Mouse (Mus musculus) cerebellum, postnatal 25 days (tissue): Measurements from ENCODE around the gene Gpx3.

Experiments used
- DNase-seq, 2 experiments: peaks; one replicate each; pipeline ENCODE4 v3.0.0; 2021; ENCODE audit warnings: mixed read lengths in 2 of 2

Gene Gpx3

GRCm38 (mm10) chr11:54912503-54913316, 10.5 kb downstream of the Gpx3 start:
- no peak for DNase-seq

GRCm38 (mm10) chr11:54913841-54914240, 11.6 kb downstream of the Gpx3 start:
- peak; percentile 28 to 33 for DNase-seq

GRCm38 (mm10) chr11:54917461-54917860, 15.2 kb downstream of the Gpx3 start:
- no peak for DNase-seq

GRCm38 (mm10) chr11:54918273-54918672, 16.0 kb downstream of the Gpx3 start:
- no peak for DNase-seq

GRCm38 (mm10) chr11:54920127-54920972, 18.1 kb downstream of the Gpx3 start:
- DNase-seq = no peak

GRCm38 (mm10) chr11:54920973-54921580, 18.8 kb downstream of the Gpx3 start:
- DNase-seq = no peak

GRCm38 (mm10) chr11:54921798-54922197, 19.5 kb downstream of the Gpx3 start:
- no peak for DNase-seq

GRCm38 (mm10) chr11:54922488-54922887, 20.2 kb downstream of the Gpx3 start:
- DNase-seq = no peak

- no peak for DNase-seq
These were observed 21.9 kb downstream of the Gpx3 start for GRCm38 (mm10) chr11:54924145-54924544.

GRCm38 (mm10) chr11:54927346-54928140, 25.3 kb downstream of the Gpx3 start:
- DNase-seq = peak; percentile 70 to 83

GRCm38 (mm10) chr11:54928219-54928618, 26.0 kb downstream of the Gpx3 start:
- DNase-seq = no peak

- no peak for DNase-seq
These were observed 26.6 kb downstream of the Gpx3 start for GRCm38 (mm10) chr11:54928886-54929285.

- DNase-seq = no peak
These were observed 27.0 kb downstream of the Gpx3 start for GRCm38 (mm10) chr11:54929290-54929689.

- no peak for DNase-seq
These were observed 27.5 kb downstream of the Gpx3 start for GRCm38 (mm10) chr11:54929744-54930143.

GRCm38 (mm10) chr11:54930318-54930979, 28.2 kb downstream of the Gpx3 start:
- peak; percentile 73 to 83 for DNase-seq

- DNase-seq = peak; percentile 67 to 77
These were observed 29.3 kb downstream of the Gpx3 start for GRCm38 (mm10) chr11:54931405-54932093.

- no peak for DNase-seq
These were observed 30.3 kb downstream of the Gpx3 start for GRCm38 (mm10) chr11:54932540-54932939.

- no peak for DNase-seq
These were observed 31.9 kb downstream of the Gpx3 start for GRCm38 (mm10) chr11:54934198-54934597.

GRCm38 (mm10) chr11:54936035-54936770, 34.0 kb downstream of the Gpx3 start:
- peak; percentile 29 to 63 for DNase-seq

GRCm38 (mm10) chr11:54936771-54937140, 34.5 kb downstream of the Gpx3 start:
- DNase-seq = no peak

- peak; percentile 38 for DNase-seq
These were observed 37.2 kb downstream of the Gpx3 start for GRCm38 (mm10) chr11:54939501-54939900.
